Mouse (Mus musculus) kidney, adult 2 months (tissue): Measurements from ENCODE around the gene Rapgef4.

Experiments
- CTCF ChIP-seq: fragments of 200-500 bp; conservative IDR thresholded peaks from 2 replicates; pipeline ENCODE4 v1.5.1; 2011; ENCODE audit warnings: low read depth, mild to moderate bottlenecking, control low read depth, low read length, moderate library complexity, mixed read lengths; ENCODE audit not compliant: insufficient read depth, insufficient read length
- POLR2A ChIP-seq: fragments of 200-500 bp; IDR thresholded peaks from one replicate; pipeline ENCODE4 v1.6.1; 2011; ENCODE audit warnings: low read depth, low read length, control low read depth

GRCm38 (mm10) chr2:72170546-72170945 lies 189.5 kb downstream of the Rapgef4 start:
- TF ChIP-seq CTCF, result no peak
- TF ChIP-seq POLR2A, result no peak
